Mouse (Mus musculus) megakaryocyte-erythroid progenitor cell, adult 5-6 weeks (primary cell): ENCODE measurements around the gene Tlr6. TPM values are rescaled to one million over a fixed set of nuclear protein-coding genes. Genes with fewer than 3 reads are reported as not detected.

ENCODE experiments used
- ATAC-seq: replicated peaks from 2 replicates; pipeline ENCODE4 v1.8.0; 2016; ENCODE audit warnings: mild to moderate bottlenecking, inconsistent platforms; ENCODE audit not compliant: severe bottlenecking, poor library complexity, low FRiP score, low TSS enrichment
- total RNA-seq, 2 experiments: library from RNA; stranded (forward) in 1 of 2; stranded (reverse) in 1 of 2; fragments of 200-1000, 215-1000 nt in 1 of 2; fragments of >200 nt in 1 of 2; fragmentation: Nextera tagmentation in 1 of 2; gene quantifications; 2 replicates each; pipeline ENCODE4 v1.2.3; 2014 to 2017

Tlr6 gene
- 0.48 and 0.57 TPM in 2 replicates for total RNA-seq (2014; fragmentation: Nextera tagmentation)
- total RNA-seq (2017): 0.52 and 1.2 TPM in 2 replicates

DNA sequence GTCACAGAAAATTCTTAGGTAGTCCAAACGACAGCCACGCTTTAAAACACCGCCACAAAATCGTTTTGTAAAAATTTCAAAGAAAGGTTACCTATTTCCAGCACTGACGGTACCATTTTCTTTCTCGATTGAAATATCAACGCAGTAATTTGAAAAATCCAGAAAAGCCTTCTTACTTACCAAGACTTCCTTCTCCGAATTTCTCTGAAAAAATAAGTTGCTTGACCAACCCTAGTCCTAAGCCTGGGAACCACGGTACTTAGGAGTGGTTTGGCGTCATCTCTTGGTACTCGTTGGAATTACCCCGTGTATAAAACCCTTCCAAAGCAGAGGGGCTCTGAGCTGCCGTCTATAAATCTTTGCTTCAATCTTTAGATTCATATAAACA, at the start of gene Tlr6:
Gene Tlr6, minus strand, starts transcription at position 255 of the 388 bp plus-strand sequence.
- peak; percentile 50; the same call in 1 of the 2 replicates for ATAC-seq

DNA sequence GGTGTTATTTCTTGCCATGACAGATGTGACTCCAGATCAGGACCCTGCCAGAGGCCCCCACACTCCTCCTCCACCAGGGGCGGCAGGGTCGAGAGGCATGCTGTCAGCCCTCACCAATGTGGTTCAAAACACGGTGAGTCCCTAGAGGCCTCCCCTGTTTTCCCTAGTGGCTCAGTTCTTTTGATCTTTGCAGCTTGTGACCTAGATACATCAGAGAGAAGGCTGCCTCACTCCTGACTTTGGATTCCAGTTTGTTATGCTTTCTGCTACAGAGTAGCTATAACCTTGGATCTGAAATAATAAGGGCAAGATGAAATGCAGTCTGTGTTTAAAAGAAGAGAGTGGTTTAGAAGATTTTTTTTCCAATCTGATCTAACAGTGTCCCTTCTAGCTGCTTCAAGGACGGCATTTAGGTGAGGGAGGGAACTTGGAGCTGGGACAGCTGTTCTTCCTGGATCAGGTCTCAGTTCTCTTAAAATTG, 46.2 kb upstream of the Tlr6 start:
- ATAC-seq: no peak

GRCm38 (mm10) chr5:65005251-65005650, 45.4 kb upstream of the Tlr6 start:
- ATAC-seq: no peak

- ATAC-seq: no peak
These were observed 44.1 kb upstream of the Tlr6 start for GRCm38 (mm10) chr5:65003946-65004535.

DNA sequence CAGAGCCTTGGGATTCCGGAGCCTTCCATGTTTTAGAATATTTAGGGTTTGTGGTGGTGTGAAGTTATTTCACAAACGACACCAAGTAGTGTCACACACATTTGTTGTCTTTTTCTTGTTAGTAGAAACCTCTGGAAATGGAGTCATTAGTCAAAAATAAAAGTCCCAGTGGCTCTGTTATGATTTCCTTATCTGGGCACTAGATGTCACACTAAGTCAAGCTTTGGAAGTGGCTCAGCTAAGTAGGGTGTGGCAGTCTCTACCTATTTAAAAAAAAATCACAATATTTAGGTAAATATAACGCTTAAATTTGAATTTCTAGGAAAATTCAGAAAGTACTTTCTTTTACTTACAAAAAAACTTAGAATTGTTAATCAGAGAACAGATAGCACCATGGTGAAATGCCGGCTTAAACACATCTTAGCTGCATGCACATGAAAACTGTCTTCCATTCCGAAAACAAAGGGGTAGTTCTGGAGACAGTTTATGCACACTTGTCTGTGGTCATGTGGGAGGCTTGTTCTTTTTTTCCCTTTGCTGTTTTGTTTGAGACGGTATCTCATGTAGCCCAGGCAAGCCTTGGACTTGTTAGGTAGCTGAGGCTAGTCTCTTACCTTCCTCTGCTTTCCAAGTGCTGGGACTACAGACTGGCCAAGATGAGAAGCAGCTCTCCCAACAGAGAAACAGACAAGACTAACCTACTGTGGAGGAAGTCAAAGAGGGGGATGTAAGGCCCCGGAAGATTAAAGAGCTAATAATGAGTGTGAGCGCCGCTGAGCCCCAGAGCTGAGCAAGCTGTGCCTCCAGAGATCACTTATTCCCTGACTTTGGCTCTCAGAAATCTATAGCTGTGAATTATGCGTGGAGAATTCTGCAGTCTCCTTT, 43.3 kb upstream of the Tlr6 start:
- ATAC-seq: 0 out of 2 replicates have a peak, but pooled peaks have one; percentile 44

GRCm38 (mm10) chr5:64995408-64995807, 35.5 kb upstream of the Tlr6 start:
- no peak for ATAC-seq

DNA sequence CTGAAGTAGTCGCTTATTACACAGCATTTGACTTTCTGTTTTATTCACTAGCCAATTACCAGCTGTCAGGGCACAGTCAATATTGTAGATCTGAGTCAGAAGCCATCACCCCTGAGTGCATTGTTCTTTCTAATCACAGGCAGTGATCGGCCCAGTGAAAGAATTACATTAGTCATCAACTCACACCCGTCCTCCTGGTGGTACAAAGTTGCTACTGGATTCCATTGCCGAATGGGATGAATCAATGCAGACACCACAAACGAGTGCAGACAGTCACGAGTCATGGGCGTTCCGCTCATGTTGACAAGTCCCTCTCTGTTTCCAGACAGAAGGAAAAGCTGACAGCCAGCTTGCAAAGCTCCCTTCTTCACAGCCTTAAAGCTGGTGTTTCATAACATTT, 32.6 kb upstream of the Tlr6 start:
- ATAC-seq: no peak

DNA sequence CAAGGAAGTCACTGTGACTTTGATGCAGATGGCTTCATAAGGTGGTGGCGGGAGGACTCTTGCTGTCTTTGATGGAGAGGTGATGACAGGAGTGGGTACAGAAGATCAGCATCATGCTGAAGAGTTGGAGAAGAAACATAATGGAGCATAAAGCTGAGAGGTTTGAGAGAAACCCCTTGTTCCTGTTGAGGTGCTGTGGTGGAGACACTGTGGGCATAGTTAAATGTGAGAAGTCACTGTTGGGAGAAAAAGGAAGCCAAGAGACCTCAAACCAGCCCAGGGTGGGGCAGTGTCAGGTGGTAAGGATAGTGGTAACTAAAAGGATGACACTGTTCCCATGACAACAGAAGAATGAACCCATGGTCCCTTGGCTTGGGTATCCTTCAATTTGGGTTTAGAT, 30.0 kb upstream of the Tlr6 start:
- no peak for ATAC-seq

GRCm38 (mm10) chr5:64985971-64986370, 26.1 kb upstream of the Tlr6 start:
- ATAC-seq: no peak

GRCm38 (mm10) chr5:64977128-64977527, 17.2 kb upstream of the Tlr6 start:
- ATAC-seq: no peak

GRCm38 (mm10) chr5:64975121-64975520, 15.2 kb upstream of the Tlr6 start:
- ATAC-seq: no peak

- ATAC-seq: peak; percentile 91
These were observed 10.2 kb upstream of the Tlr6 start, which contains the start of gene Fam114a1 for GRCm38 (mm10) chr5:64969861-64970771. Gene Fam114a1, plus strand, starts transcription at chr5:64970071.

DNA sequence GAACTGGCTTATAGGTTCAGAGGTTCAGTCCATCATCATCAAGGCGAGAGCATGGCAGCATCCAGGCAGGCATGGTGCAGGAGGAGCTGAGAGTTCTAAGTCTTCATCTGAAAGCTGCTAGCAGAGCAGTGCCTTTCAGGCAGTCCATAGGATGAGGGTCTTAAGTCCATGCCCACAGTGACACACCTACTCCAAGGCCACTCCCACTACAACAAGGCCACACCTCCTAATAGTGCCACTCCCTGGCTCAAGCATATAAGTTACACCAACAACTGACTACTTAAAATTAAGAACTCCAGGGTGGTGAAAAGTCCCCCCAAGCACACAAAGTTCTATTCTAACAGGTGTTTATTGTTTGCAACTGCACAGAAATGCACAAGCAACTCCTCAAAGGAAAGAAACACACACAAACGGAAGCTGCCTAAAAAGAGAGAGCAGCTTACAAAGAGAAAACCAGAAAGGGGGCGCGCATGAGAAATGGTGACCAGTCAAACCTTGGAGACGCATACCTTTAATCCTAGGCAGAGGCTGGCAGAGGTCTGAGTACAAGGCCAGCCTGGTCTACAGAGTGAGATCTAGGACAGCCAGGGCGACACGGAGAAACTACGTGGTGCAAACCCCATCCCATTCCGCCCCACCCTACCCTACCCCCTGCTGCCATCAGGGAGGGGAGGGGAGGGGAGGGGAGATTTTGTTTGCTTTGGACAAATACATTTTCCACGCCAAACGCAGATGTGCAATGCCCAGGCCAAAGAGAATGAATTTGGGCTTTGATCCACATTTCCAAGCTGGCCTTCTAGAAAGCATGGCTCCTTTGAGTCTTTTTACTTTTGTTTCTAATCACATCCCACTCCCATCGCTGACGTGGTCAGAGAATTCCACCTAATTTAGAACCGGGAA, 9.3 kb upstream of the Tlr6 start:
- ATAC-seq: 0 out of 2 replicates have a peak, but pooled peaks have one; percentile 44

- ATAC-seq: no peak
These were observed 3.8 kb upstream of the Tlr6 start for GRCm38 (mm10) chr5:64963735-64964134.

DNA sequence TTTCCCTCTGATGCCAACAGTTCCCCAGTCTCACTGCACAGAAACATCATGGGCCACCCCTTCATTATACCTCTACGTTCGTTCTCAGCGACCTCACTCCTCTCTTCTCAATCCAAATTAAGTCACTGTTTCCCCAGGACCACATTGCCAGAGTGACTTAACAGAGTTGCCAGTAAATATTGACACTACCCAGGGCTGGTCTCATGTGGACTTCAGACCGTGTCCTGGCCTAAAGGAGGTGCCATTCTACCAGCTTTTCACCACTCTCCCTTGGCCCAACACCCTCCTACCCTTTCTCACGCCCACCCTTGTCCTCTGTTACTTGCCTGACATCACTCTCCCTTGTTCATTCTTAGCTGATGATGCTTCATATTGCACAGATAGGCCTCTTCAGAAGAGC, 3.4 kb upstream of the Tlr6 start:
- ATAC-seq: no peak

GRCm38 (mm10) chr5:64960857-64961391, 1.0 kb upstream of the Tlr6 start:
- no peak for ATAC-seq

GRCm38 (mm10) chr5:64958991-64959842, 680 bp downstream of the Tlr6 start:
- ATAC-seq: 0 out of 2 replicates have a peak, but pooled peaks have one; percentile 28
